Mouse (Mus musculus): ENCODE results near the gene Rbmxl1.
A peak's percentile ranks its signal among the peaks of the same experiment; 100 is the strongest.
"Not testable (repeated sequence)": the region's sequence is repeated elsewhere in the genome, so short reads cannot be mapped to it uniquely, and the experiment has no call there.

The Rbmxl1 gene

DNA sequence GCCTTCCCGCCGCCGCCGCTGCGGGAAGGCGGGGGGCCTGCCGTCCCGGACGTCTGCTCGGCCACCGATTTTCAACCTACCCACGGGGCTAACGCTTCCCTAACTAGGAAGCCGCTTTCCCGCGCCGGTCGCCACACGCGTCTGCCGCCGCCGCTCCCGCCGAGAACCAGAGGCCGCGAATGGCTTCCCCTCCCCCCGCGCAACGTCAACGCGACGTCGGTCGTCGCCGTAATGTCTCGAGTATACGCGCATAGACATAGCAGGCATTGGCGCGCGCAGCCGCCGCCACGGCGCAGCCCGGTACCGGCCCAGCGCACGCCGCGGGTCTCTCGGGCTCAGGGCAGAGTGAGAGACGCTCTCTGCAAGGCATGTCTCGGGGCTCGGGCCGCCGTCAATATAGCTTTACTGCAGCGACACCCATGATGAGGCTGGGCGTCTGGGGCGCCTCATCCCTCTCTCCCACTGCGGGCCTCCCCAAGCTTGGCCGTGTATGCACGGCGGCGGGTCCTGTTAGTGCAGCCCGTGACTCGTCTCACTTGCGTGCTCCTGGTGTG is at the start of gene Rbmxl1:
Gene Rbmxl1 (minus strand): TSS at position 180 of the 554 bp plus-strand sequence.
- DNase-seq (ENCODE audit: low spot score in 2 of 2) = peak; percentile 70 to 78

DNA sequence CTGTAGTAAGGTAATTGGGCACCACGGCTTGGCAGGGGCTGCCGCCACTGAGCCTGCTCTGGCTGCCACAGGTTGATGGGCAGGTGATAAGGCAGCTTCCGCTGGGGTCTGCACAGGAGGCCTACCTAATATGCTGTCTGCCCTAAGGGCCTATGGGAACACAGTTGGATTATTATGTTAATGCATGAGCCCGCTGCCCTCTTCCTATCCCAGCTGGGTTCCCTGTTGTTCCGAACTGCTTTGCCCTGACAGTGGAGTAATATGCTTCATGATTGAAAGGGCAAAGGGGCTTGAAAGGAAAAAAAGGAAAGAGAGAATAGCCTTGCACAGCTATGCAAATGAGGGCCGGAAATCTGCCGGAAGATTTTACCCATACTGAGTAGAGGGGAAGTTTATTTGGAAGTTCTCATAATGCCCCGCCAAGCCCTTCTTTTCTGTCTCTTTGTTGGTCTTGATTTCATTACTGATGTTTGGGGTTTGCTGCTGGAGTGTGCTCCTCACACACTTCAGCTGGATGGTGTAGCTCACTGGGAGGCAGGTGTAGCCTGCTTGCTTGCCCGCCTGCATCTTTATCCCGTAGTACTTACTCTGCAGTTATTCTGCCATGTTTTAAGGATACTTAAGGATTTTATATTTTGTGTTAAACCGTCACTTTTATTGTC is 48.2 kb upstream of the Rbmxl1 start:
- no peak for DNase-seq (ENCODE audit: low spot score in 2 of 2)

DNA sequence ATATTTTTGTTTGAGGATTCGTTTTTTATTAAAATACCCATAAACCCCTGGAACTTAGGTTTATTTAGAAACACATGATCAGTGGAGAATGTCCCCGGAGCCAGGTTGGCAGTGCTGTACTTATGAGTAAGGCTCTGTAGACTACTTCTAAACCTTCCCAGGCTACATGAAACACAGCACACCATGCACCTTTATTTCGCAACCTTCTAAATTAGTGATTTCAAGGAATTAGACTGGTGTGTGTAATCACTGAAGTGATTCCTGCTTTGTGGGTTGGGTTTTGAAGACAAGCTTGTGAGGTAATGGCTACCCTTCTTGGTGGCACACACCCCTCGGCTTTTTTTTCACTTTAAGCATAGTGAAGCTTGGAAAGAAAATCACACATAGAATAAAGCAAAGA is 47.1 kb upstream of the Rbmxl1 start:
- DNase-seq (ENCODE audit: low spot score in 2 of 2) = no peak

DNA sequence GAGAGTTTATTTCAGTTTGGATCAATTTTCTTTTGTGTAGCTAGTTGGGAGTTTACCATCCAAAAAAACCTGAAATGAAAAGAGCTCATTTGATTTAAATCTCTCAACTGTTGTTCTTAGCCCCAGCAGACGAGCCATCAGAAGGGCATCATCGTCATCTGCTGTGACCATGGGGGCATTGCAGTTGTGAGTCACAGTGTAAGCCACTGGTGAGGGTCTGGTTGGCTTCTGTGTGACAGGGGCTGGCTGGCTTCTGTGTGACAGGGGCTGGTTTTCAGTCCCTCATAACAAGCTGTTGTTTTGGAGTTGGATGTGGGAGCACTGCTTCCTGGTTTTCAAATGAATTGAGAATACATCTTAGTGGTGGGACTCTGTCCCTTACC is 42.0 kb upstream of the Rbmxl1 start:
- DNase-seq (ENCODE audit: low spot score in 2 of 2) = no peak

DNA sequence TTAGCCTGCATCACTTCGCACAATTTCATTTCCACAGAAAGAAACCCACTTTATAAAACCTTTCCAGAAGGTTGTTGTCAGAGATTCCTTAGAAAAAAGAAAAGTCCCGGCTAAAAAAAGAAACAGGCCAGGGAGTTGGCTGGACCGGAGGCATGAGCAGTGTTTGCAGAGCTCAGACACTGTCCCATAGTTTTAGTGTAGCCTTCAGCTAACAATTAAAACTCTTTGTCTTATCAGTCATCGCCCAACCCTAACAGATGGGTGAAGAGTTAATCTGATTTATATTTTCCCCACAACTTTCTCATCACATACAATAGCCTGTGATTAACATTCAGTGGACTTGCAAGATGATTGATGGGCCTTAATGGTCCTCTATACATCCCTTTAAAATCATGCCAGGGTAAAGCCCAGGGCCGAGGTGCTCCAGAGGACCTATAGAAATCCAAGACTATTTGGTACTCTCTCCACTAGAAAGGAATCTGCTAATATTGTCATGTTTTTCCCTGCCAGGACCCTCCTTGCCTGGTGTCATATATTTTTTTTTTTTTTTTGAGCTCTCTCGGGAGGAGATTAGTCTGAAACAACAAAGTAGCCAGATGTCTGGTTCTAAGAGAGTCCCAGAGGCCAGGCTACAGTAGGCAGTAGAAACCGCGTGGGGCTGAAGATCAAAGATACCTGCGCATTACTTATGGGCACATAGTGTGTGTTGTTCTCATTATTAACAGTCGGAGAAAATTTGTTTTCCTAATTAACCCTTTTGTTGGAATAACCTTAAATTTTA is 41.5 kb upstream of the Rbmxl1 start:
- no peak for DNase-seq (ENCODE audit: low spot score in 2 of 2)

DNA sequence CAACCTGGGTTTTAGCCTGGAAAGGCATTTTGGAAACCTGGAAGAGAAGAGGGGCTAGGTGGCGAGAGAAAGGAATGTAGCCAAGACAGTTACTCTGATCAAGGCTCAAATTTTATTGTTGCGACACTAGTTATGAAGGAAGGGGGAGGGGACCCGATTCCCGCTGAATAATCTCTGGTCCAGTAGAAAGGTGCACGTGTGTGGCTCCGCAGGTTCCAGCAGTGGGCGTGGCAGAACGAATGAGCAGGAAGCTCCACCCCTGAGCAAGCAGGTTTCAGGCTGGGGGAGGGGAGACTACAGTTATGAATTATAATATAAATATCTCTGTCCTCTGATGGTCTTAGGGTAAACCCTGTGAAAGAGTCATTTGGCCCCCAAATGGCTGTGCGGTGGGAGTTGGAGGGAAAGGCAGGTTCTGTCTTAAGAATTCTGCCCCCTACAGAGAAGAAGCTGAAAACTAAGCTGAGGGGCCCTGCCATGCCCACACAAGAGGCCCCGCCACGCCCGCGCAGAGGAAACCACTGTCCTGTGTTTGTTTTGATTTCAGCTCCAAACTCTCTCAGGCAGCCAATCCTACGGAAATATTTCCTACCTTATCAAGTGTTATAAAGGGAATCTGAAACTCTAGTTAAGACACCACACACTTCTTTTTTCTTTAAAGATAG is 36.6 kb upstream of the Rbmxl1 start:
- DNase-seq (ENCODE audit: low spot score in 2 of 2) = not testable (repeated sequence)

DNA sequence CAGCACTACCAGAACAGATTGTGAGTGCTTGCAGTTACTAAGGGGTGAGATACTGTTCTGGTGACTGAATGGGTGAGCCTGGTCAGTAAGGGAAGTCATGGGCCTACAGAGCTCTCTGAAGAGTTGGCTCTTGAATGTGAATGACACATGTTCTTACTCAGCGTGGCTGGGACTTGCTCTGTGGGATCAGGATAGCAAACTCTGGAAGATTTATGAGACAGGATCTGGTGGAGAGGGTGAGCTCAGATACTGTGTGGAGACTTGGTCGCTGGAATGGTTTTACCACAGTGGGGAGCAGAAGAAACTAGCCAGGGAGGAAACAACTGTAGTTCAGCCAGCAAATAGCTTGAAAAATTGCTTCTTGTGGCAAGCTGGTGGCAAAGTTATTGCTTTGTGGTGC is 35.8 kb upstream of the Rbmxl1 start:
- no peak for DNase-seq (ENCODE audit: low spot score in 2 of 2)

DNA sequence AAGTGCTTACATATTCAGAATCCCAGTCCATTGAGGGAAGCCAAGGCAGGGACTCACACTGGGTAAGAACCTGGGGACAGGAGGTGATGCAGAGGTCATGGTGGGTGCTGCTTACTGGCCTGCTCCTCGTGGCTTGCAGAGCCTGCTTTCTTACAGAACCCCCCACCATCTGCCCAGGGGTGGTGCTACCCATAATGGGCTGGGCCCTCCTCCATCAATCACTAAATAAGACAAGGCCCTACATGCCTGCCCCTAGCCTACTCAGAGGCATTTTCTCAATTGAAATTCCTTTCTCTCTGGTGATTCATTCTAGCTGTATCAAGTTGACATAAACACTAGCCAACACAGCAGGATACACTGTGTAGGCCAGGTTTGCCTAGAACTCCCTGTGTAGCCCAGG is 34.9 kb upstream of the Rbmxl1 start:
- DNase-seq (ENCODE audit: low spot score in 2 of 2) = no peak

DNA sequence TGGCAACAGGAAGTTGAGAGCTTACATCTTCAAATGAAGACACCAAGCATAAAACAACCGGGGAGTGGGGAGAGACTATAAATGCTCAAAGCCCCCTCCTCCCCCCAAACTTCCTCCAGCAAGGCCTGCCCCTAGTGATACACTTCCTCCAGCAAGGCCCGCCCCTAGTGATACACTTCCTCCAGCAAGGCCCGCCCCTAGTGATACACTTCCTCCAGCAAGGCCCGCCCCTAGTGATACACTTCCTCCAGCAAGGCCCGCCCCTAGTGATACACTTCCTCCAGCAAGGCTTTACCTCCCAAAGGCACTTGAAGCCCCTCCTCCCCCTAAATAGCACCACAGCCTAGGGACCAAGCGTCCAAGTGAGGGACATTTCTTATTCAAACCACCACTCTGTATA is 34.0 kb upstream of the Rbmxl1 start:
- DNase-seq (ENCODE audit: low spot score in 2 of 2) = not testable (repeated sequence)

DNA sequence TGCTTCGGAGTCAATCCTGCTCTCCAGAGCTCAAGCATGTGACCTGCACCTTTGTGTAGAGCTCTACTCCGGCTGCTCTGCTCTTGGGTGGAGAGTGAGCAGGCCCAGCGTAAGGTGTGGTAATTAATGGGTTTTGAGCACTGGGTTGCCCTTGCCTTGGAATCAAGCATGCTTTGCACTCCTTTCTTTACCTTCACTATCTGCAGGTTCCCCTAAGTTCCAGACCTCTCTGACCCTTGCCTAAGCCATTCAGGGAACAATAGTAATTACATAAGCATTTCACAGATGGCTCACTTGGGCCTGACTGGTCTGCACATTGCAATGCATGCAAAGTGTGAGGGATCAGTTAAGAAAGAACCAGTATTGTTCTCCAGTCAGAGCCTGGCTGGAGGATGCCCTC is 29.1 kb upstream of the Rbmxl1 start:
- no peak for DNase-seq (ENCODE audit: low spot score in 2 of 2)

DNA sequence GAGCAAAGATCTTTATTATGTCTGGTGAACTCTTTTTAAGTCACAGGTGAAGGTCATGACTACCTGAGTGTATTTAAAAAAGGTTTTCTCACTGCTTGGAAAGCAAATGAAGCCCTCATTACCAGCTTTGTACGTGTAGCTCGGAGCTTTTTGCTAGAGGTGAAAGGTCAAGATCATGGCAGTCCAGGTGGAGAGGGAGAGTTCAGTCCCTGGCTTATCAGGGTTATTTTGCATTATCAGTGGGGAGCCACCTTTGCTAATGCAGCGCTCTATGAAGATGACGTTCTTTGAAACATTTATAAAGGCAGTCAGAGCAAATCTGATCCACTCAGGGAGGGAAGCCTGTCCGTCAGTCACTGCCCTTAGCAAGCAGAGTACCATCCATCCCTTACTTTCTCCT is 28.0 kb upstream of the Rbmxl1 start:
- no peak for DNase-seq (ENCODE audit: low spot score in 2 of 2)

DNA sequence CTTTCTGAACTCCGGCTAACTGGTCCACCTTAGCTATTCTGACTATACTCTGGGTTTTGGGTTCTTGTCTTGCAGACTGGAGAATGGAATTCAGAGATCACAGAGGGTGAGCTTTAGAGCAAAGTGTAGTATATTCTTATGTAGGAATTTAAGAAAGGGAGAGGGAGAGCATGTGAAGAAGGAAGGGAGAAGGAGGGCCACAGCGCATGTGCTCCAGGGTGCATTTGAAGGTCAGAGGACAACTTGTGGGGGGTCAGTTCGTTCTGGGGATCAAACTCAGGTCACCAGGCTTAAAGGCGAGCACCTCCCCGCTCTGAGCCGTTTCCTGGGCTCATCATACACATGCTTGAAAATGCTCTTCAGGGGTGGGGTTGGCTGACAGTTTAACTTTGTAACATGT is 25.3 kb upstream of the Rbmxl1 start:
- no peak for DNase-seq (ENCODE audit: low spot score in 2 of 2)

DNA sequence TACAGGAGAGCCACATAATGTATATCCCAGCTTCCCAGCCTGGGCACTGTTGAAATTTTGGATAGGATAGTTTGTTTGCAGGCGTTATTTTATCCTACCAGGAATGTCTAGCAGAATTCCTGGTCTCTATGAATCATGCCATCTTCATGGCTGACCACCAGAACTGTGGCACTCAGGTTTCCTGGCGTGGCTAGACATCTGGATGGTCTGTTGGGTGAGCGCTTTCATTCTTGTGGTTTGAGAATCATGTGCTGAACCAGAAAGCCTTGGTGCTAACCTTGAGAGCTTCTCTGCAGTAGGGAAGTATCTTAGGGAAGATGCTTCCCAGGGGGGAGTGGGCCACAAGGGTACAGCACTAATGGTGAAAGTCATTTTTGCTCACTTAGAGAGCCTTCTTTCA is 6.4 kb upstream of the Rbmxl1 start:
- no peak for DNase-seq (ENCODE audit: low spot score in 2 of 2)

DNA sequence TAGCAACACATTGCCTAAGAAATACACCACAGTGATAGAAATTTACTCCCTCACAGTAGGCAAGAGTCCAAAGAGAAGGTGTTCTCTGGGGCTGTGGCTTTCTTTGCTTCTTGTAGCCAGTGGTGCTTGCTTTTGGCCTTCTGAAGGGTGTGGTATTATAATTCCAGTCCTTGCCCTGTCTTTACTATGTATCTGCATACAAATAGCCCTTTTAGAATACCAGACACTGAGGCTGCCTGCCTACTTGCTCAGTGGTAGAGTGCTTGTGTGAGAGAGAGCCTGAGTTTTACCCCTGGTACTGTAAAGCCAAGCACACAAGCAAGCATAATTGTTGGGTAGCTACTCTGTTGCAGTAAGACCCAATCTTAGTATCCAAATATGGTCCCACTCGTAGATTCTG is 6.0 kb upstream of the Rbmxl1 start:
- no peak for DNase-seq (ENCODE audit: low spot score in 2 of 2)

DNA sequence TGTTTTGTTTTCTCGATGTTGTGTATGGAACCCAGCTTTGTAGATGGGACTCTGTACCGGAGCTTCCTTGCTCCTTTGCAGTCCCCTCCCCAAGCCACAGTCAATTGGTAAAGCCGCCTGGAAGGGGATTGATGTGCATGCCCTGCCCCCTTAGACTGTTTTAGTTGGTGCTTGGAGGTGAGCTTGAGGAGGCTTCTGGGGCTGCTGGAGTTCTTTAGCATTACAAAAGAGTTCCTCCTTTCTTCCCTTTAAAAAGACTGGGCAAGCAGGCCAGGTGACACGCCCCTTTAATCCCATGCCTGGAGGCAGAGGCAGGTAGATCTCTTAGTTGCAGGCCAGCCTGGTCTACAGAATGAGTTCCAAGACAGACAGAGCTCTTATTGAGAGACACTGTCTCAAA is 4.4 kb upstream of the Rbmxl1 start:
- DNase-seq (ENCODE audit: low spot score in 2 of 2) = no peak

DNA sequence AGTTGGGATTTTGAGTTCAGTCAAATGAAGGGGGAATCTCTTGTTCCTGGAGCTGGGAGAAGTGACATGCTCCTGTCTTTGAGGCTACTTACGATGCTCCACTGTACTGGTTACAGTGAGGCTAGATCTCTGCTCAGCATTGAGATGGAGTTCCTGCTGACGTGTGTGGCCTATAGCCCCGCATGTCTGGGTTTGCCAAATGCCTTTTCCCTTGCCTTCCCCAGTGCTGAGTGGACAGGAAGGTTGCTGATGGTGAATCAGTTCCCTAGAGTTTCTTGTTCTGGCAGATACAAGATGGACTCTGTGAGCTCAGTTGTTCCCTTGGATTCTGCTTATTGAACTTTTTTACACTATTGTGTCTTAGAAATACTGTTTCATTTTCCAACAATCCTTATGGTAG is 2.2 kb upstream of the Rbmxl1 start:
- no peak for DNase-seq (ENCODE audit: low spot score in 2 of 2)

DNA sequence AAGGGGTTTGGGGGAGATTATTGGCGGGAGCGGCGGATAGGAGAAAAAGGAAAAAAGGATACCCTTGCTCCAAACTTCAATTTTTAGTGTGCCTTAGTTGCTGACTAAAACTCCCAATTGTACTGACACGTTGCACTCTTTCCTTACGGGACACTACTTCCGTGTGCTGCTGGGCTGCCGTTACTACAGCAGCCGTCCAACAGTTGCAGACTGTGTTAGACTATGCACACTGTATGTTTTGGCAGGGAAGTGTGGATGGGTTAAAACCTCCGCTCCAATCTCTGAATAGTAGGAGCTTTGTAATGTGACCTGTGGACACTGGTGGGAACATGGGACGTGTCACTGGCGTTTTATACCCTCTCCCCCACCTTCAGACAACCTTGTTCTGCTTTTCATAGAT is 1.4 kb upstream of the Rbmxl1 start:
- DNase-seq (ENCODE audit: low spot score in 2 of 2) = no peak

DNA sequence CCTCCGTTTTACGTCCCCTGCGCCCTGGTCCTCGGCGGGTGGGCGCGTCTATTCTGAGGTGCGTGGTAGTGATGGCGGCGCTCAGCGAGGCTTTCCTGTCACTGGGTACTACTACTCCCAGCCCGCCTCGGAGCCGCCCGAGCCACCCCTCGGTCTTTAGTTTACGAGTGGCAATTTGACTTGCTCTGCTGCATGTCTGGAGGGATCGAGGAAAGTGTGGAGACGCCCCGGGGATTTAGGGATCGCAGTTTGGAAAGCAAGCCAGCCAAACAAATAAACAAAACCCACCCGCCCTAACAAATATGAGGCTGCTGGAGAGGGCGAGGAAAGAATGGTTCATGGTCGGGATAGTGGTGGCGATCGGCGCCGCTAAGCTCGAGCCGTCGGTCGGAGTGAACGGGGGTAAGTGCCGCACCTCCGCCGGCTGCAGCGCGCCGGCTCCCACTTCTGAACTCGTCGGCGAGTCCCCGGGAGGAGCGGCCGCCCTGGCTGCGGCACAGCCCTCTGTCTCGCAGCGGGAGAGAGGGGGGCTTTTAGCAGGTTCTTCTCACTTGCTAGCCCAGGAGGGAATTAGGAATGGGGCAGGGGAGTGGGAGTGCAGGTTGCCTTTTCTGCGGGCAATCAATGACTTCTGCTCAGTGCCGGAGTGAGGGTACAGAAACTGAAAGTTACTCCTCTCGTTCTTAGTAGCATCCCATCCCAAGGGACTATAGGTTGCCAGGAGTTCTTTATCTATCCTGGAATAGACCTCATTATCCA is 754 bp upstream of the Rbmxl1 start, which contains the start of gene Slc10a7:
Gene Slc10a7 (plus strand): TSS at position 74 of the 759 bp plus-strand sequence.
- peak; percentile 86 to 89 for DNase-seq (ENCODE audit: low spot score in 2 of 2)

DNA sequence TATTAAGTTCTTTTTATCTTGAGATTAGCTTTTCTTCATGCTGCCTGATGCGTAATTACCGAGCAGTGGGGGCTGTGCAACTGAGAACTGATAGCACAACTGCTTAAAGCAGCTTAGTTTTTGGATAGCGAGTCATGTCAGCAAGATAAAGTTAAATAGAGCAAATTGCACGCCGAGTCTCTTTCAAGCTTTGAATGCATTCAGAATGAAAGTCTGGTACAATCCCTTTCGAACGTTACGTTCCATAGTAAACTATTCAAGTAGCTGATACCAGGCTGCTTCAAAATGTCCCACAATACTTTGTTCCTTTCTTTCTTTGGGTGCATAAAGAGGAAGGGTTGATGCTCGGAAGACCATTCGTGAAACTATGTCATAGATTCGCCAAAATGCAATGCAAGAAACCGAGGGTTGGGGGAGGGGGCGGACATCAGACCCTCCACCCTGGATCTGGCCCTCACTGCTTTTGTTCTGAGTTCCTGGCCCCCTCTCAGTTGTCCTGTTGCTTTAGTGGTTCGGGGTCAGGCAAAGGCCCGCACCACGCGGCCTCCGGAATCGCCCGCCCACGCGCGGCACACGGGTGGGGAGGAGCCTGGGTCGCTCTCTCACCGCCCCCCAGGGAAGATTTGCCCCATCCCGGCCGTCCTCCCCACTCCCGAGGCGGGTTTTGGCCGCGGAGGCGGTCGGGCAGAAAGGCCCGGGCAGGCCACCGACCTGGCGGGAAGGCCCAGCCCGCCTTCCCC is 549 bp downstream of the Rbmxl1 start:
- peak; percentile 9 to 24 for DNase-seq (ENCODE audit: low spot score in 2 of 2)

DNA sequence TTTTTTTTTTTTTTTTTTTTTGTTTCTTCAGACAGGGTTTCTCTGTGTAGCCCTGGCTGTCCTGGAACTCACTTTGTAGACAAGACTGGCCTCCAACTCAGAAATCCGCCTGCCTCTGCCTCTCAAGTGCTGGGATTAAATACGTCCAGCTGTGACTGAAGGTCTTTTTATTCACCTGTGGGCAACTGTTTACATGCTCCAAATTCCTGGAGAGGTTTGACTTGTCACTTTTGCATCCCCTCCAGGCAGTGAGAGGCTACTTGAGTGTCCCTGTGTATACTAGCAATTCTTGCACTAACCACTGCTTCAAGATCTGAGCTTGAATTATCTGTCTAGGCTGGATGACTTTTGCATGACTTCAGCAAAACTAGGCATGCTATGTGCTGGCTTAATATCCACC is 6.0 kb downstream of the Rbmxl1 start:
- no peak for DNase-seq (ENCODE audit: low spot score in 2 of 2)

DNA sequence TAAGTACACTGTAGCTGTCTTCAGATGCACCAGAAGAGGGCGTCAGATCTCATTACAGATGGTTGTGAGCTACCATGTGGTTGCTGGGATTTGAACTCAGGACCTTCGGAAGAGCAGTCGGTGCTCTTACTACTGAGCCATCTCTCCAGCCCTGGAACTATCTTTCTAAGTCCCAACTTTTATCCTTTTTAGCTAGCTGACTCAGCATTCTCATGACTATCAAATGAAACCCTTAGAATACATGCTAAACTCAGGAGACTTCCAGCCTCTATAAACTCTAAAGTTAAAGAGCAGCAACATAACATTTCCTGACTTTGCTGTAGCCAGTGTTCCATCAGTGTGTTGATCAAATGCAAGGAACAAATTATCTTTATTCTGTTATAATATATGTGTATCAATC is 12.4 kb downstream of the Rbmxl1 start:
- DNase-seq (ENCODE audit: low spot score in 2 of 2) = not testable (repeated sequence)

Data from right cerebral cortex, postnatal 36 days (tissue).